Mouse (Mus musculus): ENCODE results near the gene Slc38a4. TPM values are rescaled to one million over a fixed set of nuclear protein-coding genes. Genes with fewer than 3 reads are reported as not detected.

Gene Slc38a4
- polyA plus RNA-seq, 1 experiment: 0.09 TPM

- DNase-seq (ENCODE audit: low read depth in 1 of 2, low spot score in 2 of 2): no peak
- WGBS: 64% methylated on average over 6 of the region's 6 CpGs
- Histone ChIP-seq H3K27ac (ENCODE audit: insufficient read depth, low read length) (no peak overlapping the region), H3K4me3 (ENCODE audit: extremely low read depth, insufficient read depth, insufficient read length) (no peak overlapping the region), H3K27me3 (ENCODE audit: control insufficient read depth, insufficient read depth, low read length) (no peaks in the 10 kb centered on the region), H3K36me3 (ENCODE audit: control insufficient read depth, insufficient read depth, low read length) (no peaks in the 10 kb centered on the region), H3K4me1 (ENCODE audit: control insufficient read depth, insufficient read depth, insufficient read length) (no peaks in the 10 kb centered on the region)
- TF ChIP-seq CTCF (IDR thresholded peaks at IDR 0.05; ENCODE audit: extremely low read depth, insufficient read depth, insufficient read length, insufficient replicate concordance): no peak
- TF ChIP-seq POLR2A (IDR thresholded peaks at IDR 0.05; ENCODE audit: low read depth, low read length): no peak
Measured at GRCm38 (mm10) chr15:97089526-97089925, 33.8 kb upstream of the Slc38a4 start.

GRCm38 (mm10) chr15:97085833-97086232 is 30.1 kb upstream of the Slc38a4 start:
- Histone ChIP-seq H3K27ac (ENCODE audit: insufficient read depth, low read length) (no peak overlapping the region), H3K4me1 (ENCODE audit: control insufficient read depth, insufficient read depth, insufficient read length) (no peaks in the 10 kb centered on the region), H3K27me3 (ENCODE audit: control insufficient read depth, insufficient read depth, low read length) (no peaks in the 10 kb centered on the region), H3K4me3 (ENCODE audit: extremely low read depth, insufficient read depth, insufficient read length) (no peak overlapping the region), H3K36me3 (ENCODE audit: control insufficient read depth, insufficient read depth, low read length) (no peaks in the 10 kb centered on the region)
- DNase-seq (ENCODE audit: low read depth in 1 of 2, low spot score in 2 of 2): no peak
- WGBS: 66% methylated on average over 5 of the region's 5 CpGs
- TF ChIP-seq POLR2A (IDR thresholded peaks at IDR 0.05; ENCODE audit: low read depth, low read length): no peak
- TF ChIP-seq CTCF (IDR thresholded peaks at IDR 0.05; ENCODE audit: extremely low read depth, insufficient read depth, insufficient read length, insufficient replicate concordance): no peak

GRCm38 (mm10) chr15:97077665-97078064 is 21.9 kb upstream of the Slc38a4 start:
- WGBS: 89% methylated on average over 6 of the region's 6 CpGs
- Histone ChIP-seq H3K4me3 (ENCODE audit: extremely low read depth, insufficient read depth, insufficient read length) (no peak overlapping the region), H3K27ac (ENCODE audit: insufficient read depth, low read length) (no peak overlapping the region), H3K4me1 (ENCODE audit: control insufficient read depth, insufficient read depth, insufficient read length) (no peaks in the 10 kb centered on the region), H3K36me3 (ENCODE audit: control insufficient read depth, insufficient read depth, low read length) (no peaks in the 10 kb centered on the region), H3K27me3 (ENCODE audit: control insufficient read depth, insufficient read depth, low read length) (no peaks in the 10 kb centered on the region)
- no peak for TF ChIP-seq POLR2A (IDR thresholded peaks at IDR 0.05; ENCODE audit: low read depth, low read length)
- TF ChIP-seq CTCF (IDR thresholded peaks at IDR 0.05; ENCODE audit: extremely low read depth, insufficient read depth, insufficient read length, insufficient replicate concordance): no peak
- DNase-seq (ENCODE audit: low read depth in 1 of 2, low spot score in 2 of 2): no peak

GRCm38 (mm10) chr15:97076092-97076491 is 20.3 kb upstream of the Slc38a4 start:
- no peaks in the 10 kb centered on the region for H3K4me1 ChIP-seq (ENCODE audit: control insufficient read depth, insufficient read depth, insufficient read length)
- no peaks in the 10 kb centered on the region for H3K36me3 ChIP-seq (ENCODE audit: control insufficient read depth, insufficient read depth, low read length)
- TF ChIP-seq POLR2A (IDR thresholded peaks at IDR 0.05; ENCODE audit: low read depth, low read length) (no peak), CTCF (IDR thresholded peaks at IDR 0.05; ENCODE audit: extremely low read depth, insufficient read depth, insufficient read length, insufficient replicate concordance) (no peak)
- no peak overlapping the region for H3K4me3 ChIP-seq (ENCODE audit: extremely low read depth, insufficient read depth, insufficient read length)
- H3K27ac ChIP-seq (ENCODE audit: insufficient read depth, low read length): no peak overlapping the region
- WGBS: 93% methylated on average over 3 of the region's 3 CpGs
- H3K27me3 ChIP-seq (ENCODE audit: control insufficient read depth, insufficient read depth, low read length): no peaks in the 10 kb centered on the region
- no peak for DNase-seq (ENCODE audit: low read depth in 1 of 2, low spot score in 2 of 2)

GRCm38 (mm10) chr15:97075240-97075639 is 19.5 kb upstream of the Slc38a4 start:
- Histone ChIP-seq H3K4me1 (ENCODE audit: control insufficient read depth, insufficient read depth, insufficient read length) (no peaks in the 10 kb centered on the region), H3K4me3 (ENCODE audit: extremely low read depth, insufficient read depth, insufficient read length) (no peak overlapping the region), H3K27ac (ENCODE audit: insufficient read depth, low read length) (no peak overlapping the region), H3K36me3 (ENCODE audit: control insufficient read depth, insufficient read depth, low read length) (no peaks in the 10 kb centered on the region), H3K27me3 (ENCODE audit: control insufficient read depth, insufficient read depth, low read length) (no peaks in the 10 kb centered on the region)
- TF ChIP-seq CTCF (IDR thresholded peaks at IDR 0.05; ENCODE audit: extremely low read depth, insufficient read depth, insufficient read length, insufficient replicate concordance): no peak
- TF ChIP-seq POLR2A (IDR thresholded peaks at IDR 0.05; ENCODE audit: low read depth, low read length): no peak
- DNase-seq (ENCODE audit: low read depth in 1 of 2, low spot score in 2 of 2): no peak
- WGBS: 83% methylated on average over 4 of the region's 4 CpGs

GRCm38 (mm10) chr15:97072859-97073826 is 17.4 kb upstream of the Slc38a4 start:
- 80% methylated on average over 13 of the region's 13 CpGs for WGBS
- H3K27me3 ChIP-seq (ENCODE audit: control insufficient read depth, insufficient read depth, low read length): no peaks in the 10 kb centered on the region
- TF ChIP-seq CTCF (IDR thresholded peaks at IDR 0.05; ENCODE audit: extremely low read depth, insufficient read depth, insufficient read length, insufficient replicate concordance): no peak
- TF ChIP-seq POLR2A (IDR thresholded peaks at IDR 0.05; ENCODE audit: low read depth, low read length): no peak
- no peak for DNase-seq (ENCODE audit: low read depth in 1 of 2, low spot score in 2 of 2)
- no peaks in the 10 kb centered on the region for H3K36me3 ChIP-seq (ENCODE audit: control insufficient read depth, insufficient read depth, low read length)
- H3K4me1 ChIP-seq (ENCODE audit: control insufficient read depth, insufficient read depth, insufficient read length): no peaks in the 10 kb centered on the region
- no peak overlapping the region for H3K27ac ChIP-seq (ENCODE audit: insufficient read depth, low read length)
- H3K4me3 ChIP-seq (ENCODE audit: extremely low read depth, insufficient read depth, insufficient read length): no peak overlapping the region
